Mouse (Mus musculus): ENCODE results near the gene Gdpd1. TPM values are rescaled to one million over a fixed set of nuclear protein-coding genes. Genes with fewer than 3 reads are reported as not detected.

The Gdpd1 gene
- polyA plus RNA-seq, 1 experiment from 2014 or later: 66.5 TPM

GRCm38 (mm10) chr11:87021551-87021950 is 52.3 kb downstream of the Gdpd1 start:
- H3K4me1 ChIP-seq (ENCODE audit: insufficient read depth, low read depth, low read length): peaks cover 8% of the 10 kb centered on the region
- H3K4me2 ChIP-seq (replicated peaks; ENCODE audit: low read depth, low read length): no peak overlapping the region
- H3K36me3 ChIP-seq (ENCODE audit: insufficient read depth, low read length): no peaks in the 10 kb centered on the region
- H3K27ac ChIP-seq (ENCODE audit: low read length): no peak overlapping the region
- ATAC-seq: no peak
- no peaks in the 10 kb centered on the region for H3K27me3 ChIP-seq (replicated peaks; ENCODE audit: insufficient read depth, low read length)
- no peak for DNase-seq (ENCODE audit: low spot score)
- no peak for TF ChIP-seq CTCF (IDR thresholded peaks at IDR 0.05)
- H3K9ac ChIP-seq (replicated peaks; ENCODE audit: low read depth): no peak overlapping the region
- H3K4me3 ChIP-seq (ENCODE audit: low read depth, low read length): no peak overlapping the region
- no peaks in the 10 kb centered on the region for H3K9me3 ChIP-seq (ENCODE audit: low read length)

GRCm38 (mm10) chr11:87020449-87020848 is 53.4 kb downstream of the Gdpd1 start:
- H3K27me3 ChIP-seq (replicated peaks; ENCODE audit: insufficient read depth, low read length): no peaks in the 10 kb centered on the region
- 62% methylated on average over 5 of the region's 5 CpGs for WGBS
- ATAC-seq: peak; percentile 27; the same call in 1 of the 2 replicates
- TF ChIP-seq EP300 (IDR thresholded peaks at IDR 0.05) (no peak), CTCF (IDR thresholded peaks at IDR 0.05) (peak; percentile 50)
- no peaks in the 10 kb centered on the region for H3K9me3 ChIP-seq (ENCODE audit: low read length)
- H3K9ac ChIP-seq (replicated peaks; ENCODE audit: low read depth): no peak overlapping the region
- no peak overlapping the region for H3K4me2 ChIP-seq (replicated peaks; ENCODE audit: low read depth, low read length)
- no peaks in the 10 kb centered on the region for H3K4me1 ChIP-seq (ENCODE audit: insufficient read depth, low read depth, low read length)
- no peak overlapping the region for H3K27ac ChIP-seq (ENCODE audit: low read length)
- no peaks in the 10 kb centered on the region for H3K36me3 ChIP-seq (ENCODE audit: insufficient read depth, low read length)
- no peak overlapping the region for H3K4me3 ChIP-seq (ENCODE audit: low read depth, low read length)
- DNase-seq (ENCODE audit: low spot score): peak; percentile 62

GRCm38 (mm10) chr11:87019431-87019830 is 54.4 kb downstream of the Gdpd1 start:
- Histone ChIP-seq H3K9me3 (ENCODE audit: low read length) (no peaks in the 10 kb centered on the region), H3K27me3 (replicated peaks; ENCODE audit: insufficient read depth, low read length) (no peaks in the 10 kb centered on the region), H3K9ac (replicated peaks; ENCODE audit: low read depth) (no peak overlapping the region), H3K4me1 (ENCODE audit: insufficient read depth, low read depth, low read length) (no peaks in the 10 kb centered on the region), H3K4me2 (replicated peaks; ENCODE audit: low read depth, low read length) (no peak overlapping the region), H3K36me3 (ENCODE audit: insufficient read depth, low read length) (no peaks in the 10 kb centered on the region), H3K27ac (ENCODE audit: low read length) (no peak overlapping the region), H3K4me3 (ENCODE audit: low read depth, low read length) (no peak overlapping the region)
- 61% methylated on average over 8 of the region's 8 CpGs for whole genome bisulfite sequencing
- no peak for TF ChIP-seq EP300 (IDR thresholded peaks at IDR 0.05)
- no peak for TF ChIP-seq CTCF (IDR thresholded peaks at IDR 0.05)
- DNase-seq (ENCODE audit: low spot score) (no peak), ATAC-seq (no peak)

- no peak overlapping the region for H3K4me2 ChIP-seq (replicated peaks; ENCODE audit: low read depth, low read length)
- DNase-seq (ENCODE audit: low spot score): peak; percentile 82
- H3K9me3 ChIP-seq (ENCODE audit: low read length): no peaks in the 10 kb centered on the region
- peak overlapping the region; percentile 66; the same call in 1 of the 2 replicates for H3K27ac ChIP-seq (ENCODE audit: low read length)
- 46% methylated on average over 4 of the region's 4 CpGs for WGBS
- no peaks in the 10 kb centered on the region for H3K4me1 ChIP-seq (ENCODE audit: insufficient read depth, low read depth, low read length)
- TF ChIP-seq EP300 (IDR thresholded peaks at IDR 0.05) (no peak), CTCF (IDR thresholded peaks at IDR 0.05) (no peak)
- no peak overlapping the region for H3K9ac ChIP-seq (replicated peaks; ENCODE audit: low read depth)
- no peaks in the 10 kb centered on the region for H3K27me3 ChIP-seq (replicated peaks; ENCODE audit: insufficient read depth, low read length)
- ATAC-seq: peak; percentile 48
- H3K4me3 ChIP-seq (ENCODE audit: low read depth, low read length): no peak overlapping the region
- H3K36me3 ChIP-seq (ENCODE audit: insufficient read depth, low read length): no peaks in the 10 kb centered on the region
Observed at GRCm38 (mm10) chr11:87018081-87018480, 55.8 kb downstream of the Gdpd1 start.

GRCm38 (mm10) chr11:87015691-87016090 is 58.2 kb downstream of the Gdpd1 start:
- H3K4me1 ChIP-seq (ENCODE audit: insufficient read depth, low read depth, low read length): no peaks in the 10 kb centered on the region

GRCm38 (mm10) chr11:87010476-87010875 is 63.4 kb downstream of the Gdpd1 start:
- Histone ChIP-seq H3K36me3 (ENCODE audit: insufficient read depth, low read length) (no peaks in the 10 kb centered on the region), H3K27me3 (replicated peaks; ENCODE audit: insufficient read depth, low read length) (no peaks in the 10 kb centered on the region), H3K27ac (ENCODE audit: low read length) (no peak overlapping the region), H3K9me3 (ENCODE audit: low read length) (no peaks in the 10 kb centered on the region), H3K9ac (replicated peaks; ENCODE audit: low read depth) (no peak overlapping the region), H3K4me2 (replicated peaks; ENCODE audit: low read depth, low read length) (no peak overlapping the region), H3K4me1 (ENCODE audit: insufficient read depth, low read depth, low read length) (no peaks in the 10 kb centered on the region), H3K4me3 (ENCODE audit: low read depth, low read length) (no peak overlapping the region)
- 18% methylated on average over 9 of the region's 9 CpGs for WGBS
- peak; percentile 70 for ATAC-seq
- peak; percentile 86 for DNase-seq (ENCODE audit: low spot score)
- no peak for TF ChIP-seq EP300 (IDR thresholded peaks at IDR 0.05)
- TF ChIP-seq CTCF (IDR thresholded peaks at IDR 0.05): peak; percentile 85

More at GRCm38 (mm10) chr11:87015691-87016090, 58.2 kb downstream of the Gdpd1 start:
- WGBS: 58% methylated on average over 3 of the region's 3 CpGs
- no peak overlapping the region for H3K27ac ChIP-seq (ENCODE audit: low read length)
- no peak overlapping the region for H3K4me3 ChIP-seq (ENCODE audit: low read depth, low read length)
- no peaks in the 10 kb centered on the region for H3K27me3 ChIP-seq (replicated peaks; ENCODE audit: insufficient read depth, low read length)
- ATAC-seq: peak; percentile 83
- H3K4me2 ChIP-seq (replicated peaks; ENCODE audit: low read depth, low read length): no peak overlapping the region
- H3K9ac ChIP-seq (replicated peaks; ENCODE audit: low read depth): no peak overlapping the region
- H3K9me3 ChIP-seq (ENCODE audit: low read length): no peaks in the 10 kb centered on the region
- DNase-seq (ENCODE audit: low spot score): peak; percentile 58
- H3K36me3 ChIP-seq (ENCODE audit: insufficient read depth, low read length): no peaks in the 10 kb centered on the region
- TF ChIP-seq EP300 (IDR thresholded peaks at IDR 0.05): peak; percentile 86
- no peak for TF ChIP-seq CTCF (IDR thresholded peaks at IDR 0.05)

GRCm38 (mm10) chr11:87007371-87007770 is 66.5 kb downstream of the Gdpd1 start:
- H3K4me1 ChIP-seq (ENCODE audit: insufficient read depth, low read depth, low read length): no peaks in the 10 kb centered on the region
- TF ChIP-seq CTCF (IDR thresholded peaks at IDR 0.05) (no peak), EP300 (IDR thresholded peaks at IDR 0.05) (no peak)
- H3K36me3 ChIP-seq (ENCODE audit: insufficient read depth, low read length): no peaks in the 10 kb centered on the region
- no peak overlapping the region for H3K9ac ChIP-seq (replicated peaks; ENCODE audit: low read depth)
- no peaks in the 10 kb centered on the region for H3K27me3 ChIP-seq (replicated peaks; ENCODE audit: insufficient read depth, low read length)
- H3K27ac ChIP-seq (ENCODE audit: low read length): no peak overlapping the region
- no peak overlapping the region for H3K4me3 ChIP-seq (ENCODE audit: low read depth, low read length)
- ATAC-seq (no peak), DNase-seq (ENCODE audit: low spot score) (peak; percentile 58)
- WGBS: 28% methylated on average over 8 of the region's 8 CpGs
- H3K9me3 ChIP-seq (ENCODE audit: low read length): no peaks in the 10 kb centered on the region
- H3K4me2 ChIP-seq (replicated peaks; ENCODE audit: low read depth, low read length): no peak overlapping the region

All from lung, postnatal 0 days (tissue).